Mouse (Mus musculus) stomach, postnatal 0 days (tissue): ENCODE measurements around the gene Trmt1. TPM values are rescaled to one million over a fixed set of nuclear protein-coding genes. Genes with fewer than 3 reads are reported as not detected.

ENCODE experiments used
- ATAC-seq: fragments of 200-750 bp; cut with Nextera tagmentation; 2 replicates; pipeline ENCODE4 v1.8.0; 2017; ENCODE audit not compliant: low FRiP score, low TSS enrichment
- DNase-seq: peaks from one replicate; pipeline ENCODE4 v3.0.0-alpha.2; 2016; ENCODE audit warnings: low spot score
- H3K27ac ChIP-seq: fragments of 300-500 bp; sonication (generic); replicated peaks from 2 replicates; pipeline ENCODE4 v1.5.1; 2014; ENCODE audit warnings: mild to moderate bottlenecking, control low read depth
- H3K27me3 ChIP-seq: fragments of 300-500 bp; sonication (generic); 2 replicates; pipeline ENCODE4 v1.6.1; 2014; ENCODE audit warnings: low read length; ENCODE audit not compliant: control insufficient read depth, insufficient read depth
- H3K36me3 ChIP-seq: fragments of 300-500 bp; sonication (generic); 2 replicates; pipeline ENCODE4 v1.6.1; 2014; ENCODE audit warnings: low read length, mixed read lengths; ENCODE audit not compliant: control insufficient read depth, insufficient read depth
- H3K4me1 ChIP-seq: fragments of 300-500 bp; sonication (generic); replicated peaks from 2 replicates; pipeline ENCODE4 v1.6.1; 2014; ENCODE audit warnings: antibody characterized with exemption; ENCODE audit not compliant: control insufficient read depth, insufficient read depth
- H3K4me2 ChIP-seq: fragments of 300-500 bp; sonication (generic); replicated peaks from 2 replicates; pipeline ENCODE4 v1.6.1; 2014; ENCODE audit warnings: low read depth, mild to moderate bottlenecking, control low read depth, moderate library complexity
- H3K4me3 ChIP-seq: fragments of 300-500 bp; sonication (generic); 2 replicates; pipeline ENCODE4 v1.5.1; 2014; ENCODE audit warnings: low read depth, low read length, control low read depth
- H3K9ac ChIP-seq: fragments of 300-500 bp; sonication (generic); 2 replicates; pipeline ENCODE4 v1.6.1; 2014; ENCODE audit warnings: mild to moderate bottlenecking, low read length, control low read depth, mixed read lengths
- H3K9me3 ChIP-seq: fragments of 300-500 bp; sonication (generic); 2 replicates; pipeline ENCODE4 v1.6.1; 2016; ENCODE audit warnings: low read length; ENCODE audit not compliant: control insufficient read depth
- CTCF ChIP-seq: IDR thresholded peaks from 2 replicates; pipeline ENCODE4 v1.5.1; 2016; ENCODE audit warnings: antibody characterized with exemption, low read depth, mild to moderate bottlenecking, moderate library complexity
- EP300 ChIP-seq: optimal IDR thresholded peaks from 2 replicates; pipeline ENCODE3; 2016; ENCODE audit warnings: antibody characterized with exemption
- WGBS: fragments of 180-500 bp; shearing (Covaris S2); extraction: QIAGEN DNeasy Blood & Tissue Kit; methylation state at CpG from one replicate; pipeline ENCODE4 v1.1.7; 2014; 5-methylcytosine and 5-hydroxymethylcytosine counted together
- polyA plus RNA-seq: library from polyadenylated mRNA; unstranded; fragments of >200 nt; fragmentation: Nextera tagmentation; extraction: Ambion mirVana; gene quantifications from 2 replicates; pipeline ENCODE4 v1.2.1, GENCODE M21; 2015

The Trmt1 gene
- polyA plus RNA-seq, 1 experiment from 2014 or later = 45.1 TPM

- no peak for TF ChIP-seq EP300
- no peak for TF ChIP-seq CTCF
- Histone ChIP-seq H3K4me3 (peak overlapping the region; percentile 82), H3K9me3 (no peaks in the 10 kb centered on the region), H3K4me1 (no peaks in the 10 kb centered on the region; the same call in 1 of the 2 replicates), H3K36me3 (no peaks in the 10 kb centered on the region), H3K27me3 (no peaks in the 10 kb centered on the region), H3K4me2 (peak overlapping the region; percentile 78), H3K27ac (peak overlapping the region; percentile 98), H3K9ac (peak overlapping the region; percentile 96)
- peak; percentile 65 for DNase-seq
- under 1% methylated on average over 55 of the region's 61 CpGs for WGBS
- no peak for ATAC-seq
Measured at GRCm38 (mm10) chr8:84661961-84662571, 24.0 kb upstream of the Trmt1 start.

DNA sequence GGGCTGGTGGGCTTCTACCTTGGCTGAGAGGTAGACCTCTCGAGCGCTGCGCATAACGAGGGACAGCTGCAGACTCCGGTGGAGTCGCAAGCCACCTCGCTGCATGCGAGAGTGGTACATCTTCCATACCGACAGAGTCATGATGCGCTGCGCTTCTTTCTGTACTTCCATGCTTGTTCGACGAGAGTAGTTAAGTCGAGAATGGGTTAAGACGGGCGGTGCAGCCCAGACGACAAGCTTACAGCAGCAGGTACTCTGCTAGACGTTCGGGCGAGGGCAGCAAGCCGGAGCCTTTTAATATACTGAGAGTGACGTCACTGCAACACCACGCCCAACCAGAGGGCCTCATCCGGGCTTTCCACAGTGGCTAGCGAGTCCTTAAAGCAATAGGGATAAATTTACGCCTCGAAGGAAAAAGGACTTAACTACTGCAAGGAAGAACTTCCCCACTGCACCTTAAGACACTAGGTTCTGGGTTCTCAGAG lies 23.5 kb upstream of the Trmt1 start, which contains the start of gene Ier2:
Gene Ier2, minus strand, starts transcription at position 272 of the 485 bp plus-strand sequence.
- DNase-seq = peak; percentile 96
- peak; percentile 67 for TF ChIP-seq EP300
- TF ChIP-seq CTCF = peak; percentile 16; the same call in 1 of the 2 replicates

DNA sequence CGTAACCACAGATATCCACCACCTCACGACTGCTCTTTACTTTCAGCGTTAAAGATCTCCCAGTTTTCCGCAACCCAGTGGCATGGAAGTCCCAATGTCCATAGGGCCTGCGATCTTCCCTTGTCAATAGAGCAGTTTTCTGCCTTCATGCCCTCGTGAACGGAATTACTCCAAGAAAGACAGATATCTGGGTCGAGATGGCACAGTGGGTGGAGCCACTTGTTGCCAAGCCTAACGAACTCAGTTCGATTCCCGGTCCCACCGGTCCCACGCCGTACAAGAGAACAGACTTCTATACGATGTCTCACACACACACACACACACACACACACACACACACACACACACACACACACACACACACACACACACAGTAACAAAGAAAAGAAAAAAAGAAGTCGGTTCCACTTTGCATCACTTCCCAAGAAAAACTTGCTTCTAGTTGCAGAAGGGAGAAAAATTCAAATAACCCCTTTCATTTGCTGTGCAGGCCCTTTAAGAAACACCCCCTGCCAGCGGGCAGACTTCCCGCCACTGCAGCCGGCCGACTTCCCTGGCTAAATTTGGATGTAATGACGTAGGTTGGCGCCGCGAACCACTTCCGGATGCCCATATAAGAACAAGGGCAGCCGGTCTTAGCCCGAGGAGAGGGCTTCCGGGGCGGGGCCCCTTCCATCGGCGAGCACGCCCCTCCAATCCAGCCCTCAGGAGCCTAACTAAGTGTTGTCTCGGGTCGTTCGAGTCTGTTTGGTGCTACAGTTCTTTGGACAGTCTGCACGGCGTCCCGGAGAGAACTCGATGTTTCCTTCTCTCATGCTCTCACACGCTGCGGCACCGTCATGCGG lies 22.4 kb upstream of the Trmt1 start:
- Histone ChIP-seq H3K27me3 (no peaks in the 10 kb centered on the region), H3K4me3 (peak overlapping the region; percentile 82), H3K27ac (peak overlapping the region; percentile 98), H3K36me3 (no peaks in the 10 kb centered on the region), H3K9me3 (no peaks in the 10 kb centered on the region), H3K9ac (peak overlapping the region; percentile 74), H3K4me2 (peak overlapping the region; percentile 78), H3K4me1 (no peaks in the 10 kb centered on the region; the same call in 1 of the 2 replicates)
- WGBS = 2% methylated on average over 43 of the region's 43 CpGs
- TF ChIP-seq CTCF (no peak), EP300 (no peak)
- ATAC-seq (peak; percentile 78), DNase-seq (peak; percentile 97)

More for the DNA sequence above, 23.5 kb upstream of the Trmt1 start, which contains the start of gene Ier2:
- H3K9ac ChIP-seq = peak within 1 kb of the TSS; percentile 96
- peak within 1 kb of the TSS; percentile 78 for H3K4me2 ChIP-seq
- peak; percentile 75 for ATAC-seq
- peak within 1 kb of the TSS; percentile 82 for H3K4me3 ChIP-seq
- H3K36me3 ChIP-seq = no peaks in the 10 kb centered on the region
- H3K9me3 ChIP-seq = no peaks in the 10 kb centered on the region
- no peaks in the 10 kb centered on the region; the same call in 1 of the 2 replicates for H3K4me1 ChIP-seq
- H3K27ac ChIP-seq = peak within 1 kb of the TSS; percentile 98
- H3K27me3 ChIP-seq = no peaks in the 10 kb centered on the region
- WGBS = under 1% methylated on average over 27 of the region's 27 CpGs

GRCm38 (mm10) chr8:84664566-84665384 lies 21.3 kb upstream of the Trmt1 start:
- no peaks in the 10 kb centered on the region for H3K4me1 ChIP-seq
- H3K9ac ChIP-seq = peak overlapping the region; percentile 74
- no peaks in the 10 kb centered on the region for H3K27me3 ChIP-seq
- under 1% methylated on average over 29 of the region's 29 CpGs for WGBS
- peak overlapping the region; percentile 78 for H3K4me2 ChIP-seq
- H3K9me3 ChIP-seq = no peaks in the 10 kb centered on the region
- H3K27ac ChIP-seq = peak overlapping the region; percentile 95
- ATAC-seq (no peak), DNase-seq (peak; percentile 85)
- H3K36me3 ChIP-seq = no peaks in the 10 kb centered on the region
- TF ChIP-seq EP300 (no peak), CTCF (peak; percentile 74)
- peak overlapping the region; percentile 82 for H3K4me3 ChIP-seq

DNA sequence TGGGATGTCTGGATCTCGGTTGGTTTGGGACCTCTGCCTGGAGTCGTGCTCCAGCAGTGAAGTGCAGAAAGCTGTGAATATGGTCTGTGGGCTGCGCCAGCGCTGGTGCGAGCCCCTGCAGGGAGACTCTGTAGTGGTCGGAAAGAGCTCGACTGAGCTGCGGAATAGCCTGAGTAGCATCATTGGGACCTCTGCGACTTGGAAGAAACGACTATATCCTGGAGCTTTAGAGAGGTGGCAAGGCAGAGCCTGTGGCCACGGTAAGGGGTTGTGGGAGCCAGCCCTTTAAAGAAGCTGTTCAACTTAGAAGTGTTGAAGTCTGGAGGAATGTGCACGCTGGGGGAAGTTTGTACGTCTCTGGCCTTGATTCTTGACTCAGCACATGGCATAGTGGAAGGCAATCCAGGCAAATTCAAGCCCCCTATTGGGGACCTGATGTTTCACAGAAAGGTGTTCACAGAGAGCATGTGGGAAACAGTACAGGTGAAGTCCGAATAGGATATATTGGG lies 20.7 kb upstream of the Trmt1 start:
- peak overlapping the region; percentile 82 for H3K4me3 ChIP-seq
- no peaks in the 10 kb centered on the region for H3K4me1 ChIP-seq
- ATAC-seq = no peak
- peak overlapping the region; percentile 95 for H3K27ac ChIP-seq
- no peaks in the 10 kb centered on the region for H3K9me3 ChIP-seq
- WGBS = under 1% methylated on average over 14 of the region's 14 CpGs
- no peaks in the 10 kb centered on the region for H3K36me3 ChIP-seq
- TF ChIP-seq EP300 (no peak), CTCF (peak; percentile 28; the same call in 1 of the 2 replicates)
- no peak for DNase-seq
- H3K4me2 ChIP-seq = peak overlapping the region; percentile 78
- H3K27me3 ChIP-seq = no peaks in the 10 kb centered on the region
- H3K9ac ChIP-seq = peak overlapping the region; percentile 74
